Mouse (Mus musculus): ENCODE results near the gene Denr. TPM values are rescaled to one million over a fixed set of nuclear protein-coding genes. Genes with fewer than 3 reads are reported as not detected.

The Denr gene
- total RNA-seq (2021), result 10 to 100 TPM; 49.6 to 51.2 TPM

- peak; percentile 100 for DNase-seq
- intact Hi-C loops (cut with DNase I), result loop anchor here (5.0 kb wide), 3 partner anchors 160 to 280 kb away; partner anchors contain the start of genes Kntc1 and Rsrc2
Measured at GRCm38 (mm10) chr5:123906976-123907630, at the start of gene Denr. Denr (plus strand) TSS chr5:123907175.

- intact Hi-C loops (cut with DNase I), result no loop called here
- no peak for DNase-seq
Measured at GRCm38 (mm10) chr5:123858798-123859197, 48.2 kb upstream of the Denr start.

DNA sequence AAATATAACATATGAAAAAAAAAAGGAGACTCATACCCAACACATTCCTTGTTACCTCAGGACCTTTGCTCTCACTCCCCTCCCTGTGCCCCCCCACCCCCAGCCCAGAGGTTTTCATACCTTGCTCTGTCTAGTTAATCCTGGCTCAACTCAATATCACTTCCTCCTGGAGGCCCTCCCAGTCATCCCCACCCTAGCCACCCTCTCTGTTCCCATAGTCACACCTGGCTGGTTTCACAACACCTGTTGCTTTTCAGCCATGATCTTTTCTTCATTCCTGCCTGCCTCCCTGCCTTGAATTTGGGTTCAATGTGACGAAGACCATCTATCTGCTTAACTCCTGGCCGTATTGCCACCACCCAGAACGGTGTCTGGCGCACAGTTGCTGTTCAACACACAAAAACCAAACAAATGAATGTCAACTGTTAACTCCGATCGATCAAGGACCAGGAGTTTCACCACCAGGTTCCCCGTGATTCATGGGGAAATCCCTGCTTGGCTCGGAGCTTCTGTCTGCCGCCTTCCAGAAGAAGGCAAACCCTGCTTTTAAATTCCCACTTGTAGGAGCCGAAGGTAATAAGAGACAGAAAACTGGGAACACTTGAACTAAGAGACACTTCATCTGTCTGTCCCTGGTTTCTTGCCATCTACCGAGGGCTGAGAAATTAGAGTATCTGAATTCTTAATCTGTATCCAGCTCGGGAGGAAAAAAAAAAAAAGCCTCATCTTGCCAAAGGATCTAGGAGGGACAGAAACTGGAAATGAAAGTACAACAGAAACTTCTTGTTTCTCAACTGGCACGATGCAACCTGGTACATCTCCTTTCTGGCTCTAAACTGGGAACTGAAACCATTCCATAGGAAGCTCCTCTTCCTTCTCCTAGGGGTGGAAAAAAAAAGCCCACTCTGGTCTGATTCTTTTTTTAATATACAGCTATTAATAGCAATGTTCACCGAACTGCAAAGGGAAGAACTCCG is 44.3 kb upstream of the Denr start:
- intact Hi-C loops (cut with DNase I), result no loop called here
- DNase-seq, result no peak

DNA sequence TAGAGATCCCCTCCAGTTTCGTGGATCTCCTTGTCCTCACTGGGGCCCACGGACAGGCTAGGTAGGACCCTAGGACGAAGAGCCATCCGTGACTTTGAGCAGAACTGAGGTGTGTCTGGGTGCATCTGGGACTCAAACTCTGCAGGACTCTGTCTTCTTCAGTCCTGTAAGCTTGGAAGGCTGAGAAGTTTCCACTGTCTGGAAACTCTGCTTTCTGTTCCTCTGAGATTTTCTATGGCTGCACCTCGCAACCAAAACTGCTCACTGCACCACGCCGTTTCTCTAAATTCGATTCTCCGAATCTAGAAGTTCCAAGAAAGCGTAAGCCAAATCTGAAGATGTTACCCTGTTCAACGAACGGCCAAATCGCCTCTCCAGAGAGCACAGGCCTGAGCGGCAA is 43.0 kb upstream of the Denr start:
- intact Hi-C loops (cut with DNase I), result no loop called here
- no peak for DNase-seq

DNA sequence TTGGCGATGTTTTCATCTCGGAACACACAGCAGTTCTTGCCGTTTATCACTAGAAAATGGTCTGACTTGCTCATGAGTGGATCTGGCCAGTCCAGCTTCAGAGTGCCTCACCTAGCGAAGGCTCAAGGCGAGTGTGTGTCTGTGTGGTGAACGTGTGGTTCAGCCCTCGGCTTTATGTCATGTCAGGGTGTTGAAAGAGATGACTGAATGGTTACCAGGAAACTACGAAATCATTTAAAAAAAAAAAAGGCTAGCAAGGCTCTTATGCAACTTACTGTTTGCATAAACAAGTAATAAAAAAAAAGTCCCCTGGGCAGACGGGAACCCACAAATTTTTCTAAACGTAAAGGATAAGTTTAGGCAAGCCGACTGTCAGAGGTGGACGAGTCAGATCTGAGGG is 41.6 kb upstream of the Denr start, which contains the start of gene Hcar2:
TSS of gene Hcar2 (minus strand) at position 135 of the 400 bp plus-strand sequence.
- intact Hi-C loops (cut with DNase I), result no loop called here
- no peak for DNase-seq

DNA sequence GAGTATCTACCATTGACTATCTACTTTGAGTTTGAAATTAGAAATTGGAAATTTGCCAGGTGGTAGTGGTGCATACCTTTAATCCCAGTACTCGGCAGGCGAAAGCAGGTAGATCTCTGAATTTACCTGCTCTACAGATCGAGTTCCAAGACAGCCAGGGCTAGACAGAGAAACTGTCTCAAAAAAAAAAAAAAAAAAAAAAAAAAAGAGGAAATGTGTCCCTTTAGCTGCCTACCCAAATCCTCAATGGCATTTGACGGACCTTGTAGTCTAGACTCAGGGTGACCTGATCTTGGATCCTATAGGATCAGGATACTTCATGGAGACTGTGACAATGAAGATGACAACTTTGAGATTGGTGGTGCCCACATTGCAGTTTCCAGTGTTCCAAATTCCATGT is 40.5 kb upstream of the Denr start:
- intact Hi-C loops (cut with DNase I), result no loop called here
- no peak for DNase-seq

DNA sequence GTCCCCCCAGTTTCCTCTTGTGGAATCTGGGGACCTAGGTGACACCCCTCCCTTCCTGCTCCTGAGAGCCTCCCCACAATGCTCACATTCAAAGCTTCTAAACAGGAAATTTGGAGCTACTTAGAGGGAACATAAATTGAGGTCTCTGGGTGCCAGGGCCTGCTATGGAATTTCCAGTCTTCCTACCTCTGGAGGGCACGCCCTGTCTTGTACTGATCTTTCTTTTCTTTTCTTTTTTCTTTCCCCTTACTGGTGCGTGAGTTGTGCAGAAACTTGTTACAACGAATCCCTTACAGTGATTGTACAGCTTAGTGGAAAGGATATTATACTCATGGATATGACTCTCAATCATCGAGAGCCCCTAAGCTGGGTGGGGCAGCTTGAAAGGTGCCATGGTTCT is 37.4 kb upstream of the Denr start:
- no peak for DNase-seq
- intact Hi-C loops (cut with DNase I), result no loop called here

GRCm38 (mm10) chr5:123874177-123874576 is 32.8 kb upstream of the Denr start:
- DNase-seq, result no peak
- intact Hi-C loops (cut with DNase I), result no loop called here

- DNase-seq, result no peak
- intact Hi-C loops (cut with DNase I), result no loop called here
Measured at GRCm38 (mm10) chr5:123878056-123878455, 28.9 kb upstream of the Denr start.

DNA sequence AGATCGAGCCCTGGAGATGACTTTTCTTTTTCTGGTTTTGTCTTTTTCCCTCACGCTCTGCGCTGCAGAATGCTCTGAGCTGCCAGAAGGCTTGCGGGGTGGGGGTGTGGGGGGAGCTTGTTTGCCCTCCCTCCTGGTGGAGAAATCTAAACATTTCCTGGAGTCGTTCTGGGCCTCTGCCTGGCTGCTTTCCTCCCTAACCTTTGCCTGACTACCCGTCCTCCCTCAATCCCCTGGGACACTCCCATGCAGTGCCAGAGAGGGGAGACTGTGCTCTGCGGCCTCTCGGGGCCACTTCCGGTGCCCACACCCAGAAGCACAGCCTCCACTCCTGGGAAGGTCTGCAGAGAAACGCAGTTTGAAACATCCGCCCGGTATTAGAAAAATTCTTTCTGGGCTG is 27.0 kb upstream of the Denr start, which contains the start of gene Hcar1:
TSS of gene Hcar1 (minus strand) at position 93 of the 400 bp plus-strand sequence.
- DNase-seq, result peak; percentile 11 to 24
- intact Hi-C loops (cut with DNase I), result no loop called here

GRCm38 (mm10) chr5:123880778-123881177 is 26.2 kb upstream of the Denr start:
- intact Hi-C loops (cut with DNase I), result no loop called here
- DNase-seq, result no peak

- intact Hi-C loops (cut with DNase I), result no loop called here
- DNase-seq, result no peak
Measured at GRCm38 (mm10) chr5:123883891-123884290, 23.1 kb upstream of the Denr start.

- DNase-seq, result no peak
- intact Hi-C loops (cut with DNase I), result no loop called here
Measured at GRCm38 (mm10) chr5:123884332-123884731, 22.6 kb upstream of the Denr start.

DNA sequence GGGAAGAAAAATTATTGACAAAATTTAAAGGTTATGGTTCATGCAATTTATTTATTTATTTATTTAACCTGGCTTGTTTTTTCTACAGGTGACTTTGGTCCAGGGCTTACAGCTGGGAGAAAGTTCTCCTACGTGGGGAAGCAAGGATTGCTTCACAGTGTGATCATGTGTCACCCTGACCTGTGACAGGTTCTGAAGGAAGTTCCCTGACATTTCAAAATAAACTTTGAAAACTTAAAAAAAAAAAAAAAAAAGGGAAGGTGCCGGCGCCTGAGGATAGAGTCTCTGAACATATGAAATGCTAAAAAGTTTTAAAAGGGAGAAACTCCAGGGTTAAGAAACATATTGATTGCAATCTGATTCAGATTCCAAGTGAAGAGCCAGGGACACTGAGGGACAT is 20.6 kb upstream of the Denr start:
- intact Hi-C loops (cut with DNase I), result no loop called here
- no peak for DNase-seq

DNA sequence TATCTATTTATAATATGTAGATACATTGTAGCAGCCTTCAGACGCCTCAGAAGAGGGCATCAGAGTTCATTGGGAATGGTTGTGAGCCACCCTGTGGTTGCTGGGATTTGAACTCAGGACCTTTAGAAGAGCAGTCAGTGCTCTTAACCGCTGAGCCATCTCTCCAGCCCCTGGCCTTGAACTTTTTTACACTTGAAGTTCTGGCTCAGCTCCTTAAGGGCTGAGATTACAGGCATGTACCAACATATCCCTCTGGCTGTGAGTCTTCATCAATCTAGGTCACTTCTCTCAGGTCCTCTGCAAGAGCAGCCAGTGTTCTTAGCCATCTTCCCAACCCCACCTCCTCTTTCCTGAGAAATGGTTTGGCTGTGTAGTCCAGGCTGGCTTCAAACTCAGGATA is 16.7 kb upstream of the Denr start:
- DNase-seq, result no peak
- intact Hi-C loops (cut with DNase I), result no loop called here

GRCm38 (mm10) chr5:123890987-123891386 is 16.0 kb upstream of the Denr start:
- intact Hi-C loops (cut with DNase I), result no loop called here
- no peak for DNase-seq

GRCm38 (mm10) chr5:123891669-123892068 is 15.3 kb upstream of the Denr start:
- peak in 1 of 2 experiments; percentile 23 for DNase-seq
- intact Hi-C loops (cut with DNase I), result no loop called here

- DNase-seq, result no peak
- intact Hi-C loops (cut with DNase I), result no loop called here
Measured at GRCm38 (mm10) chr5:123893520-123893919, 13.5 kb upstream of the Denr start.

DNA sequence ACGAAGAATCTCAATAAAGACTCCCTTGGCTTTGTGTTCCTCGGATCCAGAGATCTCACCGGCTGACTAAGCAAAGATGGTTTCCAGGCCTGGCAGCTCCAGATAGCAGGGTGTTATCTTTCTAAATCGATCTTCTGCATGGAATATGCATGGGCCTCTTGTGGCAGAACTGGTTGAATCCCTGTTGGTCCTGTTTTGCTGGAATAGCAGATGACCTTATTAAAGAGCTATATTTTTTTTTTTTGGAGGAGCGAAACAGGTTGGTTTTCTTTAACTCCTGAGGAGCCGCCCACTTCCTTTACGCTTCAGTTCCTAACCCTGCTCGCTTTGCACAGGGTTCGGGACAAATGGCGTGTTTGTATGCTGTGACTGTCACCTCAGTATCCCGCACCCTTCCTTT is 10.6 kb upstream of the Denr start:
- intact Hi-C loops (cut with DNase I), result no loop called here
- DNase-seq, result no peak

DNA sequence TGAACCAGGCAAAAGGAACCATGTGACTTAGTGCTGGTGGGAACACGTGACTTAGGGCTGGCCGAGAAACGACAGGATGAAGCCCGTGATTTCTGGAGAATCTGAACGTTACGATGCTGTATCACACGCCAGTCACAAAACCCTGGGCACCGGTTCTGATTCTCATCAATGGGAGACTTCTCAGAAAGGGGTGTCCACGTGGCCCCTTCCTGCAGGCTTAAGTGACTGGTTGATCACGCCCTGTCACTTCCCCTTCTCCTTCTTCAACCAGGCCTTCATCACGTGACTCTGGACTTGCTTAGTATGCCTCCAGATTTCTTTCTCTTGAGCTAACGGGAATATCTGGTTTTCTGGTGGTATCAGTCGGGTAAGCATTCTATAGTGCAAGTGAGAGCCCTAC is 9.6 kb upstream of the Denr start:
- intact Hi-C loops (cut with DNase I), result no loop called here
- no peak for DNase-seq

DNA sequence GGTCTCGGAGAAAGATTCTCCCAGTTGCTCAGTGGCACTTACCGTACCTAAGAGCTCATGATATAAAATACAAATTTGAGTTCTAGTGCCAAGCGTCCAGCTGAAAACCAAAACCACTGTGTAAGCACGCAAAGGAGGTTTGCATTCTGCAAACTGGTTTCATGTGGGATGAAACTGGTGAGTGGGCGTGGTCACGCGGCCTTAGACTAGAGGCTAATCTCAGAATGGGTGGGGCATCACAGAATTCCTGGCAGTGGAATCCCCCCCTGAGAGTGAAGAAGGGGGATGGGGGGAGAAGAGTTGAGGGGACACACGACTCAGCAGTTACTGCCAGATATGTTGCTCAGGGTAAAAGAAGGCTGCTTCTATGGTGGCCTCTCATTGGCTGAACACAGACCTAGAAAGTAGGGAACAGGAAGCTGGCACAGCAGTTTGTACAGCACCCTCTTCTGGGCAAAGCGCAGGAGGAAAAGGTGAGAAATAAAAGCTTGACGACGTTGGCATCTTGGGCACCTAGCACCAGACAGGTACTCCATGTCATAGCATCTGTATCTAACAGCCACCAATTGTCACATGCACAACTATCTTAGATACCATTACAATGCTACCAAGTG is 2.8 kb upstream of the Denr start:
- DNase-seq, result no peak
- intact Hi-C loops (cut with DNase I), result no loop called here
